Mouse (Mus musculus) monocyte, adult 5-6 weeks (primary cell): ENCODE measurements around the gene Myh11. TPM values are rescaled to one million over a fixed set of nuclear protein-coding genes. Genes with fewer than 3 reads are reported as not detected.

Experiments used
- ATAC-seq: fragments of 153-309, 156-312 bp; replicated peaks from 2 replicates; pipeline ENCODE4 v1.8.0; 2017; ENCODE audit warnings: mild to moderate bottlenecking; ENCODE audit not compliant: low TSS enrichment, insufficient number of reproducible peaks, severe bottlenecking, poor library complexity, low FRiP score
- total RNA-seq: library from RNA; stranded (forward); fragments of 200-1000, 200-491, 200-594 nt; gene quantifications from 3 replicates; pipeline ENCODE4 v1.2.3, GENCODE M21; 2017

The Myh11 gene
- total RNA-seq, 1 experiment from 2014 or later = not detected

DNA sequence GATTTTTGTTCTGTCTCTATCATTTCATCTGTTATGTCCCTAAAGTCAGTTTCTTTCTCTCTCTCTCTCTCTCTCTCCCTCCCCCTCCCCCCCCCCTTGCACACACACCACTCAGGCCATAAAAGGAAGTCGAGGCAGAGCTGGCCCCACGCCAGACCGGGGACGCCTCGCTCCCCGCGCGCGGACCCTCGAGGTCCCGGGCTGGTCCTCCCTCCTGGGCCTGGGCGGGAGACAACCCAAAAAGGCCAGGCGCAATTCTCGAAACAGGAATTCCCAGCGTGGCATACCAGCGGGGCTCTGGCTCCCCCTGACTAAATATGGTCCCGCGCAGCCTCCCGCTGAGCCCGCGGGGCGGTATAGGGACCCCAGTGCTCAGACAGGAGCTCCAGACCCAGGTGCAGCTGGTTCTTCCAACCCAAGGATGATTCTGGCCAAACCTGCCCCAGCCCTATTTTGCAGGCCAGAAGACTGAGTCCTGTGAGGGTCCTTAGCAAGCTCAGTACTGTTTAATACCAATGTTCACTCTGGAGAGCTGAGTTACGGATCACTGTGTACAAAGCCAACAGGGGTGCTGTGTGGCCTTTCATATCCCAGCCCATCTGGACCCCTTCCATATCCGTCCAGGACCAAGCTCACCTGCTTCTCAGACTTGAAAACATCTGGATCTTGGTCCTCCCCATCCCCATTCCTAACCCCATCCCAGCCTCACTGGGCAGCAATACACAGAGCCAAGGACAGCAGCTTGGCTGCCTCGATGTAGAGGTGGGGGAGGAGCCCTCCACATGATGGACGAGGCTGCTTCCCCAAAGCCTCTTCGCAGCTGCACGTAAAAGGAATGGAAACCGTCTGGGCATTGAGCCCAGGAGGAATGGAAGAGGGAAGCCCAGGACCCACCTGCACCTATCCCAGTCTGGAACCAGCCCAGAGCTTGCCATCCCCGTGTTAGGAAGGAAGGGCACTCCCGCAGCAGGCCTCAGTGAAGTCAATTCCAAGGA is 1.3 kb upstream of the Myh11 start:
- no peak for ATAC-seq

DNA sequence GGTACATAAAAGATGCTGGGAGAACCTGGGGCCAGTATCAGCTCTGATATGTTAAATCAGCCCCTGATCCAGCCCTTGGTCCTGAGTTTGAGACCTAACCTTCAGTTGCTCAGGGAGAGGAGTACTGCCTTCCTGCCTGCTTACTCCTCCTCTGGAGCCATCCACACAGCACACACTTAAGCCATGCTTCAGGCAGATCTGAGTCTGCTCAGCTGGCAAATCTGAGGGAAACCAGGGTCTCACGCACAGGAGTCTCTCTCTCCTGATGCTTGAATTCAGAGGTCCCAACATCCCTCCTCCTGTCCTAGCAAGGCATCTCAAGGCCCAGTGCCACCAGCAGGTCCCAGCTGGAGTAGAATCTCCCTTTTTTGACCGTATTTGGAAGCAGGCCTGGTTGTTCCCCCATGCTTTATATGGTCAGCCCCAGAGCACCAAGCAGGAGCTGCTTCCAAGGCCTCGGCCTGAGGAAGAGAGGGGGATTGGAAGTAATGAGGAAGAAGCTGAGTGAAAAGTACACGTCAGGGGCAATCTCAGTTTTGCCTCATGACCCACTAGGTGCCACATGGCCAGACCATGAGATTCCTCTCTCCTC is 18.7 kb downstream of the Myh11 start:
- ATAC-seq = no peak

DNA sequence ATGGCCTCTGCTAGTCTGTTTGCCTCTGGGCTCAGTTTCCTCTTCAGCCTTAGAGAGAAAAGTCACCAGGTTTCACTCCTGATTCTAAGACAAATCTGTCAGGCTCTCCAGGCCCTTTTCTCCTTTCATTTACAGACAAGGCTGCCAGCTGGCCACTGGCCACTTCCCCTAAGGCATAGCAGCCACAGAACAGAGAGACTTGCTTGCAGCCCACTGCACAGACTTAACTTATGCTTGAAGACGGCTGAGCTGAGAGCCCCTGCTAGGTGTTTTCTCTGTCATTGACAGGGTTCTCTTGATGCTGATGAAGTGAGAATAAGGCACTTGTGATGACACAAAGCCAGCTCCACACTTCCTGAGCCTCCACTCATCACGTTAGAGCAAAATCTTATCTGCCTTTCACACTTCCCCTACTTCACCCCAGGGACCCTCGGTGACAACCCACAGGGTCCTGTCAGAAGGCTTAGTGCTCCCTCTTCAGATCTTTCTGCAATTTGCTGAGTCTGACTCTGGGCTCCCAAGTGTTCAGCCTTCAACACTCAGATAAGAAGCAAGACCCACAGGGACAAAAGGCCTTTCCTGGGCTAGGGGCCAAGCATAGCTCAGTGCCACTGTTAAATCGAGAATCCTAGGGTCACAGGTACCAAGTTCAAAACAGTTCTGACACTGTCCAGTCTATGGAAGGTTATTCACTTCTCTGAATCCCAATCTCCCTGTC is 25.8 kb downstream of the Myh11 start:
- no peak for ATAC-seq

DNA sequence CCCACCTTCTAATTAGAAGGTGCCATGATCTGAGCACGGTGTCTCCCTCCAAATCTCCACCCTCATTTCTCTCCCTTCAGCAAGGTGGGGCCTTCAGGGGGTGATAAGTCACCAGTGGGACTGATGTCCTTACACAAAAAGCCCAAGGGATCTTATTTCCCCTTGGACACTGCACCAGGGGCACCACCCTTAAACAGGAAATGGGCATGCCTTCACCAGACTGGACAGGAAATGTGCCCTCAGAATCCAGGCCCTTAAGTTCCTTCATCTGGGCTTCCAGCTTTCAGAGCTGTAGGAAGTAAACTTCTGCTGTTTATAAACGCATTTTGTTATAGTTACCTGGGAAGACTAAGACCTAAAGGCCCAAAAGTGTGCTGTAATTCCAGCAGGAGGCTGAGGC is 26.7 kb downstream of the Myh11 start:
- ATAC-seq = no peak

DNA sequence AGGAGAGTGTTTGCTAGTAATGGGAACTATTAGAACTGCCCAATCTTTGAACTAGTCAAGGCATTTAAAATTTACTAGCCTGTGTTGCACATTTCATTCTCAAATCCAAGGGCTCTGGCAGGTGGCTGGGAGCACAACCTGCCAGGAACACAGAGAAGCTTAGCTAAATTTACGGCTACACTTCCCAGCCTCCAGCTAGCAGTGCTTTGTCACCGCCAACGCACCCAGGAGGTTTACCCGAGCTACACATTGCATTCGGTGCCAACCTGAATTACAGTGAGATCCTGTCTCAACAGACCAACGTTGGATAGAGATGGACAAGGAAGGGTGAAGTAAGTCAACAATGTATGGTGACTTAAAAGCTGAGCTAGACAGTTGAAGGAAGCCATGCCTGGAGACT is 27.9 kb downstream of the Myh11 start:
- ATAC-seq = no peak

DNA sequence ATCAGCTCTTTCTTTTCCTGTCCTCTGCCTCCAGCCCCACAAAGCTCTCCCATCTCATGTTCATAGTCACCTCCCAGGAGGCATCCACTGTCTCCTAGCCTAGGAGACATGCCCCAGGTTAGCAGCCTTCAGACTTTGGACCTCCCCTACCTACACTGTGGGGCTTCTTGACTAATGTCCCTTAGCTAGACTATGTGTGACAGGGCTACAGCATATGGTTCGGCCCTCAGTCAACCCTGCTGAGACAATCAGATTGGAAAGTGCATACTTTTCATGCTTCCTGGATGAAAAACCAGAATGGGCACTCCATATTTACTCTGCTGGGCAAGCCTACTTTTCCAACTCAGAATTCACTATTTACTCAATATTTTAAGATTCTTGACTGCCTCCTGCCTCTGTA is 28.8 kb downstream of the Myh11 start:
- no peak for ATAC-seq

DNA sequence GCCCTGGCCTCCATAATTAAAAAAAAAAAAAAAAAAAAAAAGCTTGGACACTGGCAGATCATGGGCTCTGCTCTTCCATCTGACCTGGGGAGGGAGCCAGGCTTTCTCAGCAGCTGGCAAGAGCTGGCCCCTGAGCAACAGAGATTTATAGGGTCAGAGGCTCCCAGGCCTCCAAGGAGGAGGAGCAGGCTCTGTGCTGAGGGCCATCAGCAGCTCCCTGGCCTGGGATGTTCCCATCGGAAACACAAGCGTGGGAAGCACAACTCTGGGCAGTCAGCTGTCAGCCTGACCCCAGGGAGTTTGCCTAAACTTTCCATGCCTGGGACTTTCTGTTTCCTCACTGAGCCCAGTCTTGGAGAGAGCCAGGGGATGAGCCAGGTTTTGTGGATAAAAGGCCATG is 32.3 kb downstream of the Myh11 start:
- ATAC-seq = no peak

DNA sequence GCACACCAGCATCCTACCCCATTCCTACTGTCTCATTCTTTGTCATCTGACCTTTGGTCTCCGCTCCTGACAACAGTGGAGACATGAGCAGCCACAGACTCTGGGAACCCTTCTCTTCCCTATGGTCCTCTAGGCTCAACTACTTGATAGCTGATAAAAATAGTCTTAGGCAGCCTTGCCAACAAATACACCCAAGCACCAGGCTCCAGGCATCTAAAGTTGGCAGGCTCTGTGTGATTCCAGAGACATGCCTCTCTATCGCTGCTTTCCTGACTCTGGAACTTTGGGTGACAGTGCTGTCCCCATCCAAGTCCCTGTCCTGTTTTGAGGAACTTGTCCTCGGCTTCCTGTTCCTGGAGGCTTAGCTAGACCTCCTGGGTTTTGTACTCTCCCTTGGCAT is 37.6 kb downstream of the Myh11 start:
- no peak for ATAC-seq

DNA sequence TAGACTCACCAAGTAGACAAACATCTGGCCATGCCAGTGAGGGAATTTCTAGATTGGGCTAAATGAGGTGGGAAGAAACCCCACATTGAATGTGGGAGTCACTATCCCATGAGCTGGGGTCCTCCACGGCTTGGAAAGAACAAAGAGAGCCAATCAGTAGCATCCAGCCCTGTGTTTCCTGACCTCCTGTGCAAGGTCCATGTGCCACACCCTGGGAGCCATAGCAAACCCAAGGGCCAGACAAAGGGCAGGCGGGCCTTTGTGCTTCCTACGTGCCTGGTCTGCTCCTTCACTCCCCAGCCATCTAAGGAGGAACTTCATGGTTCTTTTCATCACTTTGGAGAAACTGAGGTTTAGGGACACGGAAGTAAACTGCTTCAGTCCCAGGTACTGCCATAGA is 38.3 kb downstream of the Myh11 start:
- no peak for ATAC-seq

DNA sequence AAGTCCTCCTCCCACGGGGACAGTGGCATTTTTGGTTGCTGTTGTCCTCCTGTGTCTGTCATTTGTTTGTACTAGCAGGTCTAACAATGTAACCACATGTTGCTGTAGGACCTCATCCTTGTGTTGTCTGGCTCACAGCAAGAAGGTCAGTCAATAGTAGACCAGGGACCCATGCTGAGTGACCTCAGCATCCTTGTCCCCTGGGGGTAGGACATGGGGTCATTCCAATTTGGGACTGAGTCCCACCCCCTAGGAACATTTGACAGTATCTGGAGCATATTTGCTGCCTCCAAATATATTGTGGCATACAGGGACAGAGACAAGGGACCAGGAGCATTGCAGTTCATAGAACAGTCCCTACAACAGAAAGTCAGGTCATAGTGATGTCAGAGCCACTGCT is 41.3 kb downstream of the Myh11 start:
- ATAC-seq = no peak

DNA sequence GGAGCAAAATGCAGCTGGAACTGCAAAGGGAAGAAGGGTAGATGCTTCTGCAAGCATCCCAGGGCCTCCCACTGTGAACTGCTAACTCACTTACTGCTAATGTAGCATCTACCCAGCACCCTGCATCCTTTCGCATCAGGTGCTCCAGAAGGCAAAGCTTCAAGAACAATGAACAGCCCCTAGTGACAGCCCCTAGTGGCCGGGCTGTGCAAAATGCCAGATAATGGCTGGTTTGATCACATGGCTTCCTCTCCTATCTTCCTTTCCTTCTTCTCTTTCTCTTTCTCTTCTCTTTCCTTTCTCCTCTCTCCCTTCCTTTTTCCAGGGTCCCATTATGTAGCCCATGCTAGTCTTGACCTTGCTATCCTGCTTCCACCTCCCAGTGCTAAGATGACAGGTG is 48.6 kb downstream of the Myh11 start:
- ATAC-seq = no peak

DNA sequence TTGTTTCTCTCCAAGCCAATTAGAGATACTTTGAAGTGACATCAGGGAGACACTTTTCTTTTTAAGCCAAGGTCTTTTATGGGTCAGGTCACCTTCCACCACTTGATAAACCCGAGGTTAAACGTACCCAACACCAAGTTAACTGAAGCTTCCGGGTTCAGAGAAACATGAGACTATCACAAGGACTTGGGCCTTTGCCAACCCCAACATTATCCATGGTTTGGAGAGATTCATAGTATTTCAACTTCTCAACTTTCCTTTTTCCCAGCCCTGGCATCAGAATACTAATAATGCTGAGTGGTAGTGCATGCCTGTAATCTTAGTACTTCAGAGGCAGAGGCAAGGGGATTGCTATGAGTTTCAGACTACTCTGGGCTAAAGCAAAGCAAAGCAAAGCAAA is 49.1 kb downstream of the Myh11 start:
- ATAC-seq = no peak

DNA sequence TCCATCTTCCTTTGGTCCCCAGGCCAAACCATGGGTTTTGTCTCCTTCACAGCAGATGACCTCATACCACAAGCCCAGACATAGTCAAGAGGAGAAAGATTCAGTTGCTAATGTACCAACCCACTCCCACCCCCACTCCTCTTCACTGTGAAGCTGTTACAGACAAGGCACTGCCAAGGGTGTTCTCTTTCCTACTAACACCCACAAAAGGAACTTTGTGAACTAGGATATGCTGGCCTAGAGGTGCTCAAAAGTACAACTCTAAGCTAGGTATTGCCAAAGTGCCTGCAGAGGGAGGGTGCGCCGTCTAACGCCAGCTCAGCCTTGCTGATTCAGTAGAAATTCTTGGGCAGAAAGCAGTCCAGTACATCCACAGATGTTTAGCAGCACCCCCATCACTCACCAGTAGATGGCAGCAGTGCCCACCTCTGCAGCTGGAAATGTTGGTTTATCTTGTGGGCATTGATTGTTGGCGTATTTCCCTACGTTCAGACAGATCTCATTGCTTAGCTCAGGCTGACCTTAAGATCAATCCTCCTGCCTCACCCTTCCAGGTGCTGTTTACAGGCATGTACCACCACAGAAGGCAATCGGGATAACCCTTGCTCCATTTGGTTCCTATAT is 54.0 kb downstream of the Myh11 start:
- peak; percentile 65; the same call in 1 of the 2 replicates for ATAC-seq

DNA sequence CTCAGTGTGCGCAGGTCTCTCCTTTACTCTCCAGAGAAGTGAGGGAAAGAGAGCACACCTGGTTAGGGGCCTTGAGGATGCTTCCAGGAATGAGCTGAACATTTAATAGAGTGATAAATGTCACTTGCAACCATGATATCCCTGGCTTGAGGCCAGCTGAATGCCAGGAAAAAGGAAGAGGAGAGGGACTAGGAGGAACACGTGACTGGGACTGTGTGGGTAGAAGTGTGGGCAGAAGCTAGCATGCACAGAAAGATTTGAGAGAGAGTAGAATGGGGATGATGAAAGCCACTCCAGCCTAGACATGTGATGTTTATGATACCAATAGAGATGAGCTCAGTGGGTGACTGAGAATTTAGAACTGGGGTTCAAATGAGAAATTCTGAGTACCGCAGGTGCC is 76.0 kb downstream of the Myh11 start:
- ATAC-seq = no peak

DNA sequence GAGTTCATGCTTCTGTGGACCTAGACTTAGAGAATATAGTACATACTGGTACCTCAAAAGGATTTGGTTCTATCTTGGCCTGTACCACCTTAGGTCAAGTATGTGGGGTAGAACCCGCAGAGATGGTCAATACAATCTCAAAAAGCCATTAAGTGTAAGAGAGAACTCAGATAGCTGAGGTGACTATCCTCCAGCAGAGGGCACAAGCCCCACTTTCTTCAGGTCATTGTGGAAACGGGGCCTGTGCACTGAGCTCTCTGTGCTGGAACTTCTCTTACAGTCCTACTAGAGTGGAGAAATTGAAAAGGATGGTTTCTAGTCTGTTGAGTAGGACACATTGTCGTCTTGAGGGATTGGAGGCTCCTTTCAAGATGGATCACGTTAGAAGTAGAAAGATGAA is 92.4 kb downstream of the Myh11 start:
- no peak for ATAC-seq

DNA sequence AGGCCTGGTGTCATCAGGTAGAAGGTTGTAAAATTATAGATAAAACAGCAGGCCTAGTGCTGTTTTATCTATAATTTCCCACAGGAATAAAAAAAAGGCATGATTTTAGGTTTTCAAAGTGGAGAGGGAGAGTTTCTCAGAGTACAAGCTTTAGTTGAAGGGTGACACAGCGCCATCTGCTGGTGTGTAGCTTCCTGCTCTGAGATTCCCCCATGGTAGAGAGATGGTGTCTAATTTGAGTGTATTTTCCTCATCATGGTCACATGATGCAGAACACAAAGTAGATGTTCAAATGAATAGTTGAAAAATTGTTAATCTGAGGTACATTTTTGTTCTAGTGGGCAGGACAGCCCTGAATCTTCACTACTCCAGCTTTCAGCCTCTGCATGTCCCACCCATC is 95.7 kb downstream of the Myh11 start:
- no peak for ATAC-seq

DNA sequence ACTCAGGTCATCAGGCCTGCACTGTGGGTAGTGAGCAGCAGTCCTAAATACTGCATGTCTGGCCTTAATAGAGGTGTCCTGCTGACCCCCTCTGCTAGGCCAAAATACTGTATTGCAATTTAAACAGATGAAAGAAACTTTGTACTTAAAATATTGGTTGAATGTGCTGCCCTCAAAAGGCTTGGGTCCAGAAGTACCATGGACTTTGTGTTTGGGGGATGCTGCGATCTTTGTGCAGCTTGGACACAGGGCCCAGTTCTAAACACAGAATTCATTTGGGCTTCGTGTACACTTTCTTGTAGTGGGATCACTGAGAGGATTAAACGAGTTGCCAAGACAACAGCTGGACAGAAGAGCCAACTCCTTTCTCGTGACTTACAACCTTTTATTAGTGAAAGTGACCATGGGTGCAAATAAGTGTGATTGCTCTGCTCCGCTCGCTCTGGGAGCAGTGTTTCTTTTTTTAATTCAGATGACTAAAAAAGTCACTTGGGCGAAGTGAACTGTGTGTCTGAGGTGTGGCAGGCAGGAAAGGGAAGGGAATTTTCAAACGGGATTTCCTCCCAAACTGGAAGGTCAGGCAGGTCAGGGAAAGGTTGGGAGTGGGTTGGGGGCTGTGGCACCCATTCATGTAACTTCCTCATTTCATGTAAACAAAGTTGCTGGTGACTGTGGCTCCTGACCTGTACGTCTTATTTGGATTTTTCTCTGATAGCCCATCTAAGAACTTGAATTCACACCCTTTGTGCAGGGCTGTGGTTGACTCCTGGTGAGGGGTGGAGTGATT is 96.8 kb downstream of the Myh11 start:
- no peak for ATAC-seq

DNA sequence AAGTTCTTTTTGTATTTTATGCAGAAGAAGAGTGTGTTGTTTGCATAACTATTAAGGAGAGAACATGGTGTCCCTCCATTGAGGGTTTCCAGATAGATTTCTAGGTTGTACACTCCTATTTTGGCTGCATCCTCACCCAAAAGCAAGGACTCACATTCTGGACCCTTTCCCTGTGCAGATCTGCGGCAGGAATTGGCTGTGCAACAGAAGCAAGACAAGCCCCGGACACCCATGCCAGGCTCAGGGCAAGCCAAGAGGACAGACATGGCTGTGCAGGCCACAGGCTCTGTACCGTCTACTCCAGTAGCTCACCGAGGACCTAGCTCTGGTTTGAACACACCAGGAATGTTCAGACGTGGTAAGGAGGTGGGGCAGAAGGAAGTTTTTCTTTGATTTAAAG is 105.7 kb downstream of the Myh11 start:
- no peak for ATAC-seq

DNA sequence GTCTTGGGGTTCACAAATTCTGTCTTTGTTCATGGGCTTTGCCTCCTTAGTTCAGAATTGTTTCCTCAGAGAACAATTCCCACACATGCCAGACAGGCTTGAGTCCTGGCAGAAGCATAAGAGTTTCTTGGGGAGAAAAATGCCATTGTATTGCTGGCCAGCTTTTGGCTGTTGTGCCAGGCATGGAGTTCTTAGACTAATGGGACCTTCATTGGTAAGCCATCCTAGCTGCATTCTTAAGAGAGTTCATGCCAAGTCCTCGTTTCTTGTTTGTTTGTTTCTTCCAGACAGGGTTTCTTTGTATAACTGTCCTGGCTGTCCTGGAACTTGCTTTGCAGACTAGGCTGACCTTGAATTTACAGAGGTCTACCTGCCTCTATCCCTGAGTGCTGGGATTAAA is 107.3 kb downstream of the Myh11 start:
- no peak for ATAC-seq
